In the genomic region with DNA sequence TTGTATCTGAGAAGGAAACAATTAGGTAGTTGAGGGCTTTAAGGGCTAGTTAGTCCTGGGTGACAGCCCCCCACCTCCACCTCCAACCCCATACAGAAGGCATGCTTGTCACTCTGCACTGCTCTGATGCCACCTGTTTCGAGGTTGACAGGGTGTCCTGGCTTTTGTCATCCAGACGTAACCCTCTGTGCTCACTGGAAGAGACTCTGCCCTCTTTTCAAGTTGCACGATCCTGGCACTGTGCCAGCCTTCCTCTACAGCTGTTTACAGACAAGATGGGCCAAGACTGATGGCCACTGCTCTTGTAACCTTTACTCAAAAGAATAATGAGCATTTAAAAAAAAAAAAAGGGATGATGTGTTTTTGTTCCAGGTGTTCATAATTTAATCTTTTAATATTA, we compare ENCODE assay signal across 10 mouse cellular contexts. TPM values are rescaled to one million over a fixed set of nuclear protein-coding genes. Genes with fewer than 3 reads are reported as not detected.
DNase-seq lines count a peak whose midpoint lies in the region; ATAC-seq and TF ChIP-seq lines count a peak whose summit lies in the region.
"Had no signal": no experiment of that assay in that cellular context is flagged by ENCODE, and none has a peak within 500 bp of the region (broad histone marks: within the 10 kb centered on the region; RNA-seq: fewer than 3 reads in every experiment).

No protein-coding gene starts in this region.

- H3K27ac ChIP-seq in kidney, embryonic 15.5 days, result no peak overlapping the region
- peak overlapping the region; percentile 53 for H3K27ac ChIP-seq in heart, embryonic 13.5 days (replicated peaks)
- no peak overlapping the region for H3K27ac ChIP-seq in lung, postnatal 0 days (ENCODE audit: low read length)

- no peak for TF ChIP-seq CTCF in lung, postnatal 0 days (IDR thresholded peaks at IDR 0.05)

- DNase-seq in kidney, adult 11 months, result peak; percentile 18
- DNase-seq in adrenal gland, adult 8-10 months, result peak; percentile 33
- peak; percentile 45 for DNase-seq in lung, postnatal 0 days (ENCODE audit: low spot score)
- no peak for DNase-seq in frontal cortex, postnatal 25 days (ENCODE audit: low spot score in 2 of 2)
- no peak for DNase-seq in layer of hippocampus, adult 18-20 months (ENCODE audit: low spot score in 2 of 2)
- no peak for DNase-seq in cerebellum, postnatal 4 days (ENCODE audit: low spot score in 2 of 2)
- DNase-seq: cerebellum, adult 8-10 months had no signal

- no peak for TF ChIP-seq EP300 in lung, postnatal 0 days (IDR thresholded peaks at IDR 0.05)

- no peak for ATAC-seq in kidney, embryonic 15.5 days (replicated peaks; ENCODE audit: low FRiP score)
- peak; percentile 42; the same call in 1 of the 2 replicates for ATAC-seq in heart, embryonic 13.5 days (ENCODE audit: extremely low read depth, insufficient number of reproducible peaks, low FRiP score, low TSS enrichment)
- ATAC-seq in lung, postnatal 0 days, result no peak
- ATAC-seq: Patski had no signal

- H3K4me1 ChIP-seq in kidney, embryonic 15.5 days, result peaks cover 13% of the 10 kb centered on the region
- H3K4me1 ChIP-seq in heart, embryonic 13.5 days, result peaks cover 44% of the 10 kb centered on the region
- 0 out of 2 replicates have a peak, but pooled peaks cover 3% of the 10 kb centered on the region for H3K4me1 ChIP-seq in lung, postnatal 0 days (ENCODE audit: insufficient read depth, low read depth, low read length)

- H3K9me3 ChIP-seq in kidney, embryonic 15.5 days (replicated peaks), result no peaks in the 10 kb centered on the region
- no peaks in the 10 kb centered on the region for H3K9me3 ChIP-seq in heart, embryonic 13.5 days
- no peaks in the 10 kb centered on the region for H3K9me3 ChIP-seq in lung, postnatal 0 days (ENCODE audit: low read length)

- H3K9ac ChIP-seq in kidney, embryonic 15.5 days, result no peak overlapping the region
- no peak overlapping the region for H3K9ac ChIP-seq in heart, embryonic 13.5 days
- no peak overlapping the region for H3K9ac ChIP-seq in lung, postnatal 0 days (replicated peaks; ENCODE audit: low read depth)

- 46% methylated on average over 3 of the region's 3 CpGs for whole genome bisulfite sequencing in kidney, embryonic 15.5 days
- WGBS in heart, embryonic 13.5 days, result 10% methylated on average over 3 of the region's 3 CpGs
- WGBS in lung, postnatal 0 days, result 25% methylated on average over 3 of the region's 3 CpGs

- no peak overlapping the region for H3K4me2 ChIP-seq in kidney, embryonic 15.5 days
- no peak overlapping the region for H3K4me2 ChIP-seq in heart, embryonic 13.5 days
- no peak overlapping the region for H3K4me2 ChIP-seq in lung, postnatal 0 days (replicated peaks; ENCODE audit: low read depth, low read length)

- H3K4me3 ChIP-seq in kidney, embryonic 15.5 days (replicated peaks), result no peak overlapping the region
- no peak overlapping the region for H3K4me3 ChIP-seq in heart, embryonic 13.5 days
- H3K4me3 ChIP-seq in lung, postnatal 0 days (ENCODE audit: low read depth, low read length), result no peak overlapping the region

- H3K36me3 ChIP-seq in kidney, embryonic 15.5 days, result peaks cover 58% of the 10 kb centered on the region
- H3K36me3 ChIP-seq in heart, embryonic 13.5 days, result peaks cover 56% of the 10 kb centered on the region
- H3K36me3 ChIP-seq in lung, postnatal 0 days (ENCODE audit: insufficient read depth, low read length), result peaks cover 16% of the 10 kb centered on the region; the same call in 1 of the 2 replicates

- peaks cover 16% of the 10 kb centered on the region for H3K27me3 ChIP-seq in kidney, embryonic 15.5 days
- peaks cover 22% of the 10 kb centered on the region for H3K27me3 ChIP-seq in heart, embryonic 13.5 days (replicated peaks)
- H3K27me3 ChIP-seq in lung, postnatal 0 days (replicated peaks; ENCODE audit: insufficient read depth, low read length), result no peaks in the 10 kb centered on the region
- H3K27me3 ChIP-seq: Patski had no signal

RNA-seq across cellular contexts. Expression of a gene that starts 2.9 kb away (rescaled TPM):
- 1.8 and 2.1 TPM in 2 replicates for polyA plus RNA-seq in kidney, embryonic 15.5 days (2015; fragmentation: Nextera tagmentation; extraction: Ambion mirVana)
- 10 to 100 TPM in 3 of 4 experiments, 1 to 10 TPM in 1; 7.9 to 47.0 (median 29.0) TPM for total RNA-seq in adrenal gland, adult 8-10 months (2022)
- polyA plus RNA-seq in heart, embryonic 13.5 days (2015; fragmentation: Nextera tagmentation; extraction: Ambion mirVana), result 0.88 and 1.0 TPM in 2 replicates
- 2.8 and 3.5 TPM in 2 replicates for polyA plus RNA-seq in lung, postnatal 0 days (2015; fragmentation: Nextera tagmentation; extraction: Ambion mirVana)
- 10 to 100 TPM; 98.5 to 98.6 TPM for total RNA-seq in layer of hippocampus, adult 18-20 months (2021)

RNA-seq across cellular contexts. Expression of a gene that starts 22.0 kb away (rescaled TPM):
- polyA plus RNA-seq in kidney, embryonic 15.5 days (2015; fragmentation: Nextera tagmentation; extraction: Ambion mirVana), result 83.3 and 96.0 TPM in 2 replicates
- 100 to 1,000 TPM in 2 of 4 experiments, 10 to 100 TPM in 2; 64.4 to 118 (median 88.8) TPM for total RNA-seq in adrenal gland, adult 8-10 months (2022)
- 49.9 and 55.7 TPM in 2 replicates for polyA plus RNA-seq in heart, embryonic 13.5 days (2015; fragmentation: Nextera tagmentation; extraction: Ambion mirVana)
- 63.3 and 64.7 TPM in 2 replicates for polyA plus RNA-seq in lung, postnatal 0 days (2015; fragmentation: Nextera tagmentation; extraction: Ambion mirVana)
- 100 to 1,000 TPM; 199 to 205 TPM for total RNA-seq in layer of hippocampus, adult 18-20 months (2021)

RNA-seq across cellular contexts. Expression of a gene that starts 34.7 kb away (rescaled TPM):
- polyA plus RNA-seq in kidney, embryonic 15.5 days (2015; fragmentation: Nextera tagmentation; extraction: Ambion mirVana), result 68.9 and 72.6 TPM in 2 replicates
- 10 to 100 TPM; 27.7 to 38.9 (median 36.1) TPM for total RNA-seq in adrenal gland, adult 8-10 months (2022)
- polyA plus RNA-seq in heart, embryonic 13.5 days (2015; fragmentation: Nextera tagmentation; extraction: Ambion mirVana), result 42.8 and 46.0 TPM in 2 replicates
- 33.1 and 39.6 TPM in 2 replicates for polyA plus RNA-seq in lung, postnatal 0 days (2015; fragmentation: Nextera tagmentation; extraction: Ambion mirVana)
- total RNA-seq in layer of hippocampus, adult 18-20 months (2021), result 10 to 100 TPM; 40.7 to 41.8 TPM

RNA-seq across cellular contexts. Expression of a gene that starts 44.4 kb away (rescaled TPM):
- polyA plus RNA-seq in kidney, embryonic 15.5 days (2015; fragmentation: Nextera tagmentation; extraction: Ambion mirVana), result 51.9 and 55.2 TPM in 2 replicates
- total RNA-seq in adrenal gland, adult 8-10 months (2022), result 10 to 100 TPM; 40.6 to 51.2 (median 45.5) TPM
- polyA plus RNA-seq in heart, embryonic 13.5 days (2015; fragmentation: Nextera tagmentation; extraction: Ambion mirVana), result 31.7 and 35.4 TPM in 2 replicates
- polyA plus RNA-seq in lung, postnatal 0 days (2015; fragmentation: Nextera tagmentation; extraction: Ambion mirVana), result 49.5 and 53.4 TPM in 2 replicates
- total RNA-seq in layer of hippocampus, adult 18-20 months (2021), result 10 to 100 TPM; 39.6 to 44.0 TPM

Comparison
In these comparisons a context has a peak if more than half of its experiments do, and no peak if none do; other contexts are left out.
1. DNase-seq: peak in kidney, adult 11 months (single experiment), adrenal gland, adult 8-10 months (single experiment) and lung, postnatal 0 days (single experiment); none in frontal cortex, postnatal 25 days (0 of 2), layer of hippocampus, adult 18-20 months (0 of 2) and cerebellum, postnatal 4 days (0 of 2).